Mouse (Mus musculus) thymus, postnatal 25 days (tissue): ENCODE data around the gene Spag6.

Experiments
- DNase-seq: peaks from one replicate; pipeline ENCODE4 v3.0.0; 2022

The Spag6 gene

GRCm38 (mm10) chr2:18737040-18737439 is 43.2 kb downstream of the Spag6 start:
- no peak for DNase-seq

DNA sequence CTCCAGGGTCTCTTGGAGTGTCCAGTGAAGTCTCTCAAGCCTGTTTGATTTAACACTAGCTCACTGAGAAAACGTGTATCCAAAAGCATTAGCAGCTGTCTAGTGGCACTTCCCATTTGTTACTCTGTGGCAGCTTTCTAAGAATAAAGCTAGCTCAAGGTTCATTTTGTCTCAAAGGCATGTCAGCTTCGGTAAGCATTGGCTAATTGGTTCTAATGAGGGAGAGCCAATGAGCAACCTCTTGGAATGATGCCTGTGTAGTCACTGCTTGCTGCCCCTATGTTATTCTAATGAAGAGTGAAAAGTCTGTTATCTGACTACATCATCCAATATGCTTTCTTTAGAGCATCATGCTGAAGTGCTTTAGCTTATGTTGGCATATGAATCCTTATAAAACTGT is 45.4 kb downstream of the Spag6 start:
- no peak for DNase-seq

GRCm38 (mm10) chr2:18756144-18756543 is 62.3 kb downstream of the Spag6 start:
- no peak for DNase-seq

DNA sequence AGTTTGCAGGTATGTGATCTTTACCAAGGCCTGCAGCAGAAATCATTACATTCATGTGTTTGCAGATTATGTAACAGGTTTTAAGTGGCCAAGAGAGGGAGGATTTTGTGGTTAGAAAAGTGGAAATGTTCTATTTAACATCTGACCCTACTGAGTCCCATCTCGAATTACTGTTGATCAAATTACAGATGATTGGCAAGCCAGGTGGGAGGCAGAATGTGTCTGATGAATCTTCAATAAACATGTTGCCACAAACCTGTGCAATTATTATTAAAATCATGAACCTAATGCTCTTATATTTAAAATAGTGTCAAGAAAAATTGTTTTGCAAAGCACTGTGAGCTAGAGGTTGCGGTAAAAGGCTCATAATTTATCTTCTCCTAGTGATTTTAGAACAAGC is 71.0 kb downstream of the Spag6 start:
- no peak for DNase-seq

DNA sequence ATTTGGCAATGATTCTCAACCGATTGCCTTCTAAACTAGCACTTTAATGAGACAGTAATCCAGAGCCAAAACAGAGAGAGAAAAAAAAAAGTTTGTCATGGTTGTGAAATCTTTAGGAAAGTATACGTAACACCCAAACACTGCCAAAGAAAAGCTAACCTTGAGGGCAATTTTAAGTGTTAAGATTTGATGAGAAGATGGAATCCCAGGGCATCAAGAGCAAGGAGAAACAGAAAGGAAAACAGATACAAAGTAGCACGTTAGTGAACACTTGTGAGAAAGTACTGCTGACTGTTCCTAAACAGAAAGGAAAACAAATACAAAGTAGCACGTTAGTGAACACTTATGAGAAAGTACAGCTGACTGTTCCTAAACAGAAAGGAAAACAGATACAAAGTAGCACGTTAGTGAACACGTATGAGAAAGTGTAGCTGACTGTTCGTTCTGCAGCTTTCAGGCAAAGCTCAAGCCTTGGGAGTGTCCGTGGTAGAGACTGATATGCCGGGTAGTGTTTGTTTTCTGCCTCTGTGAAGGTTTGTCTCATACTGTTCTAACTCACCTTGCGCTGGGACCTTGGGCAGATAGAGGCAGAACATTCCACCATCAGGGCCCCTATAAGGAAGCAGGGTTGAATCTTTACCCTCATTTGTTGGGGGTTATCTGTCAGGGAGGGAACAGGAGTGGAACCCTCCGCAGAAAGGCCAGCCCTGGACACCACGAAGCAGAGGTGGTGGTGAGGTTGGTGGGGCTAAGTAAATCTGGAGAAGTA is 71.8 kb downstream of the Spag6 start:
- DNase-seq = peak; percentile 23

GRCm38 (mm10) chr2:18766441-18766820 is 72.6 kb downstream of the Spag6 start:
- DNase-seq = no peak

DNA sequence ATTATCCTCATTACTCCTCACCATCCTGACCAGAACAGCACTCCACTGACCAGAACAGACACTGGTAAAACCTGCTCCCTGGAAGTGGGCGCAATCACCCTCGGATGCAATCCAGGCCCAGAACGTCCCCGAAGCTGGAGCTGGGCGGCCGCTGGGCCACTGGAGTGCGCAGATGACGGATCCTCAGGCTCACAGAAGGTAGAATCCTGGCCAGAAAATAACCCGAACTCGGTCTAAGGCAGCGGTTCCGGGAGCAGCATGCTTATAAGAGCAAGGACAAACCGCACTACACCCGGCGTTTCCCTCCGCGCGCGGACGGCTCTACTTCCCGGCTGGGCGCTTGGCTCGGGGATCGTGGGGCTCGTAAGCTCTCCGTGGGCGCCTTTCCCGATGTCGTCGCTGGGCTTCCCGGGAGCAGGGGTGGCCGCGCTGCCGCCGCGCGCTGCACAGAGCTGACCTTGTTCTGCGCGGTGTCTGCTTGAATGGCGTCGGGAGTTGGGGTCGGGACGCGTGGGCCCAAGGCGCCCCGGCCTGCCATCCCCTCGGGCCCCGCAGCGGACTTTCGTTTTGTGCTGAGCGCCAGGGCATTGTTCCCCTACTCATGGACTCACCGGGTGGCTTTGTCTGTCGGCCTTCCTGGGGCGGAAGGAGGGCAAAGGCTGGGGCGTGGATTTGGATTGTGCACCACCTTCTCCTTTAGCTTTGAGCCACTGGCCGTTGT is 73.1 kb downstream of the Spag6 start:
- peak; percentile 81 for DNase-seq

GRCm38 (mm10) chr2:18768414-18768813 is 74.6 kb downstream of the Spag6 start:
- DNase-seq = no peak

DNA sequence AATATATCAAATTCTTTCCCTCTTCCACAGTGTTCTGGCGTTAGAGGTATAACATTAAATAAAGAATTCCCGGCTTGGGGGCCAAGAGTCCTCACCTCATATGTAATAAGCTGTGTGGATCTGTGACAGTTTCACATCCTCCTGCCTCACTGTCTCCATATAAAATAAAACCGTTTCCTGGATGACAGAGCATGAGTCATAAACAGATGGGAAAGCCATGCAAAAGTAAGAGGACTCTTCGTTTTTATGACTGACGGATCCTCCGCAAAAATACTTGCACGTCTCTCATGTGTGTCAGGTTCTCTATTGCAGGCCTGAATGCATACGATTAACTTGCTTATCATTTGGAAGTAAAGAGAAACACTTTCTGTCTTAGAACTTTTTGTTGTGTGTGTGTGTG is 78.6 kb downstream of the Spag6 start:
- DNase-seq = no peak

DNA sequence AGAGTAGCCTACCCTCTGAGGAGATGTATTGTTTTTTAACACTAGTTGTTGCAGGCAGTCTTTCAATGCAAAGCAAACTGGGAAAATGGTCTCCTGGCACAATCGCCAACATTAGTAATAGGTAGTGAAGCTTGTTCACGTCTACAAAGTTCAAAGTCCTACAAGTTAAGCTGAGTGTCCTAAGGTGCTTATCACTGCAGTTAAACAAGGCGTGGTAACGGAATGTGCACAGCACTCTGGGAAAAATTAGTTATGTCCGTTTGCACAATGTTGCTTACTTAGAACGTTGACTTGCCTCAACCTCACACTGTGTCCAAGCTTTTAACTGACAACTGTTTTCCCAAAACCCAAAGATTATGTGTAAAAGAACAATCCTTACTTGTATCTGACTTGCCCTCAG is 80.5 kb downstream of the Spag6 start:
- no peak for DNase-seq

- DNase-seq = no peak
Observed at GRCm38 (mm10) chr2:18778220-18778619, 84.4 kb downstream of the Spag6 start.

GRCm38 (mm10) chr2:18779830-18780229 is 86.0 kb downstream of the Spag6 start:
- DNase-seq = no peak

DNA sequence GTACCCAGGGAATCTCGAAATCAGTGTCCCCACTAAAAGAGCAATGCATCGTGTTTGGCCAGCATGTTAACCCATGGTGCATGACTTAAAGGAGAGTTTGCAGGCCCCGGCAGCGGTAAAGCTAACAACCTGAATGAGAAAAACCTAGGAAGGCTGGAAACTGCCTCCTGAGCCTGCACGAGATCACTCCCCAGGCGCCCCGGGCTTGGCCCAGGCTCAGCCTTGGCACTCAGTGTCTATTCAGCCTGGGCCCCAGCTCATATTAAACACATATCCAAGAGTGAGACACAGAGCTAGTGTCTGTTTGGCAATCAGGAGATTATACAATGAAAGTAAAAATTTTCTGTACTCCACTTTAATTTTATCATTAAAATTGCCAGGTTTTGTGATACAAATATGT is 87.5 kb downstream of the Spag6 start:
- DNase-seq = no peak

DNA sequence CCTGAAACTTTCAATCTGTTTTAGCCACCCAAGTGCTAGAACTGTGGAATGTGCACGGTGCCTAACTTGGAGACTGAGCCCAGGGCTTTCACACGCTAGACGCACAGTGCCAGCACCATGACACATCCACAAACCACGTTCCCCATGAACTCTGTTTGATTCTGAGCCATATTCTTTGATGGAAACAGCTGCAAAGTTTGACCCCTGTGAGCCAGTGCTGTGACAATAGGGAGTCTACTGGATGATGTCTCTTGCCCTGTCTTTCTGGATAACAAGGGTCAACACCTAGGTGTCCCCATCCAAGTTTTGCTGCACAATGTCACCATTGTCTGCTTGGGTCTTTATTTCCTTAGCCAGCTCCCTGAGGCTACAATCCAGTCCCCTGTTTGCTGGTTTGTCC is 100.4 kb downstream of the Spag6 start:
- no peak for DNase-seq

DNA sequence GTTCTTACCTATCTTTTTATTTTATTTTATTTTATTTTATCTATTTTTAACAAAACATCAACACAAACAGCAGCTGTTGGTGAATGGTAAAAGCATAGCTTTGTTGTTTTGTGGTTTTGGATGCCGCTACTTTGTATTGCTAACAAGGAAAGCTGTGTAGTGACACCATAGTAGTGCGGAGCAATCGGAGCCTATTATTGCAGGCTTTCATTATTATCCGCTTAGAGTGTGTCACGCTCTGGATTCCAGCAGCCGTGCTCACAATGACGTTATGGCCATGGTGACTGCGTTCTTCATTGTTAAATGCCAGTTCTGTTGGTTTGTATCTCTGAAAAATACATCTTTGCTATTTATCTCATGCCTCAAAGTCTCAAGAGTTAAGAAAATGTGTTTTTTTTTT is 103.9 kb downstream of the Spag6 start:
- DNase-seq = no peak

DNA sequence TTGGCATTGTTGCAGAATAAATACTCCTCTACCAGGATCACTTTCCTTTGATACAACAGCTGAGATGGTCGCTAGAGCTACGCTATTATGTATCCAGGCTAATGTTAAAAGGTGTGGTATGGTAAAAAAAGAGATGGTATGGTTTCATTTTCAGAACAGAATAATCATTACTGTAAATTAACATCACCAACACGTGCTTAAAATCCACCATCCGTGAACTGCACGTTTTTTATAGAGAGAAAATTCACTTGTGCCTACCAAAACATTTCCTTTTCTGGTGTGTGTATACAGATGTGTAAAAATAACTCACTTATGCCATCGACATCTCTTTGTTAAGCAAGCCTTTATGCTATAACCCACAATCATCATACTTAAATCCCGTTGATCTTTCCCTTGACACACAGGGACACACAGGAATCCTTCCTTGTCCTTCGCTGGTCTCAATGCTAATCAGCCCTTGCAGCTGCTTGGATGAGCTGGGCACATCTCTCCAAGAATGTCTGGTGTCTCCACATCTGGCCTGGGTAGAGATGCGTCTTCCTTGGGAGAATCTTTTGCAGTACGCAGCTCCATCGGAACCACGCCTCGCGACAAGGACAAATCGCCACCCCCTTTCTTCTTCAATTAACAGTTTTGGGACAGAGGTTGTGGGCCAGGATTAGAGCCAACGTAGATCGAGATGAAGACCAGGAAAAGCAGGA is 105.6 kb downstream of the Spag6 start:
- no peak for DNase-seq
